In genomic region chr5:119628746-119629327, GRCm38 (mm10) we compare ENCODE assay signal across 22 mouse cellular contexts. TPM values are rescaled to one million over a fixed set of nuclear protein-coding genes. Genes with fewer than 3 reads are reported as not detected.
DNase-seq lines count a peak whose midpoint lies in the region; ATAC-seq and TF ChIP-seq lines count a peak whose summit lies in the region.
"Had no signal": no experiment of that assay in that cellular context is flagged by ENCODE, and none has a peak within 500 bp of the region (broad histone marks: within the 10 kb centered on the region; RNA-seq: fewer than 3 reads in every experiment).

No protein-coding gene starts in this region.

- peak; percentile 80 for DNase-seq in ZHBTc4 (ENCODE audit: low read depth, low spot score)
- DNase-seq in retina, embryonic 14.5 days (ENCODE audit: low spot score): peak; percentile 45
- DNase-seq in thymus, postnatal 0 days (ENCODE audit: low spot score): no peak
- DNase-seq: adrenal gland, postnatal 14 days; cerebellum, postnatal 14 days; layer of hippocampus, adult 9-11 months; thymus, postnatal 25 days had no signal

- no peaks in the 10 kb centered on the region for H3K36me3 ChIP-seq in intestine, embryonic 15.5 days
- no peaks in the 10 kb centered on the region for H3K36me3 ChIP-seq in intestine, postnatal 0 days (ENCODE audit: control insufficient read depth, insufficient read depth)
- no peaks in the 10 kb centered on the region for H3K36me3 ChIP-seq in ES-Bruce4 (ENCODE audit: control insufficient read depth, insufficient read depth, low read length, poor library complexity, severe bottlenecking)
- H3K36me3 ChIP-seq in forebrain, embryonic 13.5 days (ENCODE audit: poor library complexity, severe bottlenecking): no peaks in the 10 kb centered on the region
- H3K36me3 ChIP-seq: embryonic facial prominence, embryonic 12.5 days; hindbrain, embryonic 10.5 days; midbrain, embryonic 12.5 days; neural tube, embryonic 12.5 days had no signal

- no peak overlapping the region for H3K27ac ChIP-seq in intestine, embryonic 15.5 days
- no peak overlapping the region for H3K27ac ChIP-seq in intestine, postnatal 0 days (ENCODE audit: low read depth, low read length)
- H3K27ac ChIP-seq in ES-Bruce4 (ENCODE audit: insufficient read depth, low read length): 0 out of 2 replicates have a peak overlapping the region, but pooled peaks have one; percentile 17
- no peak overlapping the region for H3K27ac ChIP-seq in forebrain, embryonic 13.5 days
- H3K27ac ChIP-seq: embryonic facial prominence, embryonic 12.5 days; hindbrain, embryonic 10.5 days; kidney, postnatal 0 days; left cerebral cortex, adult 2 months; liver, embryonic 14.5 days; macrophage; midbrain, embryonic 12.5 days; neural tube, embryonic 12.5 days had no signal

- peak; percentile 46; the same call in 1 of the 2 replicates for ATAC-seq in intestine, embryonic 15.5 days
- ATAC-seq in intestine, postnatal 0 days: no peak
- ATAC-seq in forebrain, embryonic 13.5 days: no peak
- ATAC-seq: forebrain, embryonic 16.5 days had no signal

- no peaks in the 10 kb centered on the region for H3K9me3 ChIP-seq in intestine, embryonic 15.5 days
- H3K9me3 ChIP-seq in intestine, postnatal 0 days (ENCODE audit: control insufficient read depth): no peaks in the 10 kb centered on the region
- no peaks in the 10 kb centered on the region for H3K9me3 ChIP-seq in ES-Bruce4 (replicated peaks; ENCODE audit: control insufficient read depth, insufficient read depth, low read length, poor library complexity, severe bottlenecking)
- no peaks in the 10 kb centered on the region for H3K9me3 ChIP-seq in forebrain, embryonic 13.5 days (replicated peaks)
- H3K9me3 ChIP-seq: embryonic facial prominence, embryonic 12.5 days; hindbrain, embryonic 10.5 days; midbrain, embryonic 12.5 days; neural tube, embryonic 12.5 days had no signal

- 16% methylated on average over 9 of the region's 12 CpGs for WGBS in intestine, embryonic 15.5 days
- WGBS in intestine, postnatal 0 days: 30% methylated on average over 11 of the region's 12 CpGs
- 28% methylated on average over 12 of the region's 12 CpGs for WGBS in forebrain, embryonic 13.5 days

- H3K4me1 ChIP-seq in intestine, embryonic 15.5 days (replicated peaks): peaks cover 18% of the 10 kb centered on the region; the same call in 1 of the 2 replicates
- H3K4me1 ChIP-seq in intestine, postnatal 0 days (replicated peaks; ENCODE audit: control insufficient read depth, insufficient read depth, low read length): no peaks in the 10 kb centered on the region
- peaks cover 2% of the 10 kb centered on the region for H3K4me1 ChIP-seq in ES-Bruce4 (ENCODE audit: control insufficient read depth, insufficient read depth, low read length)
- peaks cover 16% of the 10 kb centered on the region for H3K4me1 ChIP-seq in forebrain, embryonic 13.5 days

- no peak overlapping the region for H3K9ac ChIP-seq in intestine, embryonic 15.5 days
- no peak overlapping the region for H3K9ac ChIP-seq in intestine, postnatal 0 days (ENCODE audit: low read depth, low read length)
- no peak overlapping the region for H3K9ac ChIP-seq in ES-Bruce4 (ENCODE audit: low read depth, poor library complexity, severe bottlenecking)
- no peak overlapping the region for H3K9ac ChIP-seq in forebrain, embryonic 13.5 days
- H3K9ac ChIP-seq: embryonic facial prominence, embryonic 12.5 days; liver, embryonic 14.5 days; midbrain, embryonic 12.5 days; neural tube, embryonic 12.5 days had no signal

- H3K4me3 ChIP-seq in intestine, embryonic 15.5 days (replicated peaks): no peak overlapping the region
- H3K4me3 ChIP-seq in intestine, postnatal 0 days (ENCODE audit: low read depth, low read length): no peak overlapping the region
- H3K4me3 ChIP-seq in ES-Bruce4 (ENCODE audit: low read depth, low read length): no peak overlapping the region
- H3K4me3 ChIP-seq in forebrain, embryonic 13.5 days: no peak overlapping the region
- H3K4me3 ChIP-seq: embryonic facial prominence, embryonic 12.5 days; erythroblast, embryonic 14.5 days; hindbrain, embryonic 10.5 days; left cerebral cortex, adult 2 months; midbrain, embryonic 12.5 days; neural tube, embryonic 12.5 days had no signal

- TF ChIP-seq EP300 in ES-Bruce4 (IDR thresholded peaks at IDR 0.05; ENCODE audit: insufficient read depth, low read depth, low read length): no peak

- H3K4me2 ChIP-seq in intestine, embryonic 15.5 days (replicated peaks): no peak overlapping the region
- H3K4me2 ChIP-seq in intestine, postnatal 0 days (replicated peaks; ENCODE audit: low read depth): no peak overlapping the region
- H3K4me2 ChIP-seq in forebrain, embryonic 13.5 days: no peak overlapping the region
- H3K4me2 ChIP-seq: embryonic facial prominence, embryonic 12.5 days; midbrain, embryonic 12.5 days; neural tube, embryonic 12.5 days had no signal

- TF ChIP-seq POLR2A in ES-Bruce4 (IDR thresholded peaks at IDR 0.05; ENCODE audit: insufficient read depth, low read length): no peak

- no peak for TF ChIP-seq CTCF in intestine, postnatal 0 days (IDR thresholded peaks at IDR 0.05; ENCODE audit: low read depth)
- TF ChIP-seq CTCF in ES-Bruce4 (IDR thresholded peaks at IDR 0.05; ENCODE audit: low read depth, low read length): no peak

- peaks cover 8% of the 10 kb centered on the region; the same call in 1 of the 2 replicates for H3K27me3 ChIP-seq in intestine, embryonic 15.5 days (replicated peaks)
- peaks cover 14% of the 10 kb centered on the region; the same call in 1 of the 2 replicates for H3K27me3 ChIP-seq in intestine, postnatal 0 days (replicated peaks; ENCODE audit: control insufficient read depth, insufficient read depth, low read length)
- H3K27me3 ChIP-seq in ES-Bruce4 (ENCODE audit: control insufficient read depth, insufficient read depth, low read length, poor library complexity, severe bottlenecking): no peaks in the 10 kb centered on the region
- peaks cover 51% of the 10 kb centered on the region for H3K27me3 ChIP-seq in forebrain, embryonic 13.5 days
- H3K27me3 ChIP-seq: CH12.LX had no signal

RNA-seq across cellular contexts. Expression of gene Tbx3, which starts 41.6 kb away (rescaled TPM):
- polyA plus RNA-seq in intestine, embryonic 15.5 days (2015; fragmentation: Nextera tagmentation; extraction: Ambion mirVana): 38.6 and 44.9 TPM in 2 replicates
- 30.6 and 42.6 TPM in 2 replicates for polyA plus RNA-seq in intestine, postnatal 0 days (2015; fragmentation: Nextera tagmentation; extraction: Ambion mirVana)
- polyA plus RNA-seq in ES-Bruce4 (2011; ENCODE audit: insufficient read depth, insufficient read length, low read depth, missing spikeins): 29.8 and 30.1 TPM in 2 replicates
- 1.3 and 1.4 TPM in 2 replicates for polyA plus RNA-seq in thymus, postnatal 0 days (2015; fragmentation: Nextera tagmentation; extraction: Ambion mirVana)
- polyA plus RNA-seq in forebrain, embryonic 13.5 days (2015; fragmentation: Nextera tagmentation; extraction: Ambion mirVana): 1.4 and 1.7 TPM in 2 replicates
- polyA plus RNA-seq: erythroblast, embryonic 14.5 days; macrophage had no signal

Comparison
In these comparisons a context has a peak if more than half of its experiments do, and no peak if none do; other contexts are left out.
1. RNA of gene Tbx3, which starts 41.6 kb away (polyA plus RNA-seq): 38.6 to 44.9 TPM in intestine, embryonic 15.5 days, 30.6 to 42.6 TPM in intestine, postnatal 0 days and 29.8 to 30.1 TPM in ES-Bruce4; 1.4 to 1.7 TPM in forebrain, embryonic 13.5 days and 1.3 to 1.4 TPM in thymus, postnatal 0 days; every median in the first group is over 10 times any median in the second.